Mouse (Mus musculus): ENCODE measurements around the gene Cnpy2.
"Not testable (repeated sequence)": the region's sequence is repeated elsewhere in the genome, so short reads cannot be mapped to it uniquely, and the experiment has no call there.

Cnpy2 gene

DNA sequence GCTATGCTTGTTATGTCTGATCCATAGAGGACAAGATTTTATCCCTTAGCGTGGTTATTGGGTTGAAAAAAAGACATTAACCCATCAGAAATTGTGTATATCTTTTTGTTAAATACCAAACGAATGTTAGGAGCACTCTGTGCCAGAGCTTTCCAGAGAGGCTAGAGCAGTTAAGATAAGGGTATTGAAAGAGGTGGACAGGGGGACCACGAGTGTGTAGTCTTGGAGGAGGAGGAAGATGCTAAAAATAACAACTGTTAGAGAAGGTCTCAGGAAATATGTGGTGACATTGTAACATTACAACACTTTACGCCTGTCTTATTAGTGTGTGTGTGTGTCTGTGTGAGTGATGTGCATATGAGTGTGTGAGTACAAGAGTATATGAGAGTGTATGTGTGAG is 11.4 kb upstream of the Cnpy2 start:
- DNase-seq (ENCODE audit: low spot score in 2 of 2), result no peak

DNA sequence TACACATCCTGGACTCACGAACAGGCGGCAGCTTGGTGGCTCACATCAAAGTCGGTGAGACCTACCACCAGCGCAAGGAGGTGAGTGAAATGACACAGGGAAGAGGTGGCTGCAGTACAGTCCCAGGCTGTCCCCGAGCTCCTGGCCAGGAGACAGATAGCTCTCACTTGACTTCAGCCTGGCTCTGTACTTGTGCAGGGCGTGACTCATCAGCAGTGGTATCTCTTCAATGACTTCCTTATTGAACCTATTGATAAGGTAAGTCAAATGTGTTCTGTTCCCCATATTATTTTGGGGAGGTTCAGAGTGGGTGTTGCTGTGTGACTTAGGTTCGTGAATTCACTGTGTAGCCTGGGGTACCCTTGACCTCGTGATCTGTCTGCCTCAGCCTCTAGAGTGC is 6.7 kb upstream of the Cnpy2 start:
- DNase-seq (ENCODE audit: low spot score in 2 of 2), result no peak

DNA sequence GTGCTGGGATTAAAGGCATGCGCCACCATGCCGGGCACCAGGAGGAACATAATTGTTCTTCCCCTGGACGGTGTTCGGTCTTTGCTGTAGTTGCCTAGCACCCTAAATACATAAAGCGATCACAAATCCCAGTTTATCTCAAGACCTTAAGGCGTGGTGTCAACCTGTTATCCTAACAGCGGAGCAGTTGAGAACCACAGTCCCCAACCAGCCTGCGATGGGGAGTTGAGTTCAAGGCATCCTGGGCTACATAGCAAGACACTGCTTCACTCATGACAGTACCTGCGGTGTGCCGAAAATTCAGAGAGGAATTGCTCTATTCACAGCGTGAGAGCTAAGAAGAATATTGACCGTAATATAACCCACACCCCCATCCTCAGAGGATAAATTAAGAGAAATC is 618 bp upstream of the Cnpy2 start:
- DNase-seq (ENCODE audit: low spot score in 2 of 2), result no peak

DNA sequence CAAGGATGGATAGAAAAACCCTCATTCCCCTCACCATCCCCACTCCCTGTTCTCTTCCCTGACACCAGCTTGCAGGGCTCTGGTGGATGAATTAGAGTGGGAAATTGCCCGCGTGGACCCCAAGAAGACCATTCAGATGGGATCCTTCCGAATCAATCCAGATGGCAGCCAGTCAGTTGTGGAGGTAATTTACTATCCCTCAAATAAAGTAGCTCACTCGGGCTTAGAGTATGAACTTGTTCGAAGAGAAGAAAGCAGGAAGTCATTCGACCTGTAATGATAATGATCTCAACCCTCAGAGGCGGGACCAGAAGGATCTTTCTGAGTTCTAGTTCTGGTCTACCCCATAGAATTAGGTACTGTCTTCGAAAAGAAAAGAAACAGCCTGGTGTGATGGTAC is 1.3 kb downstream of the Cnpy2 start:
- no peak for DNase-seq (ENCODE audit: low spot score in 2 of 2)

DNA sequence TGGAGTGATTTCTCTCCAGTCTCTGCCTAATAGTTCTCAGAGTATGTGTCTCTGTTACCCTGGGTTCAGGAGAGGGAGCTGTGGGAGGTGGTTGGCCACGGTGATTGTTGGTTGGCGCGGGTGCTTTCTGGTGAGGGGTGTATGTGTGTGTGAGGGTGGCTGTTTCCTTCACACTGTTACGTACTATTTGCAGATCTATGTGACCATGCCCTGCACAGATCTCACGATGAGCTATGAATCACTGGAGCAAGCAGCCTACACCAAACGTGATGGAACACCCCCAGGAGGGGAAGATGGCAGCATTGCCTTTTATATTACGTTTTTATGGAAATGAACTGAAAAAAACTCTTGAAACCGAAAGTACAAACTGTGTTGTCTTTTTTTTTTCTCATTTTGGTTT is 4.6 kb downstream of the Cnpy2 start:
- DNase-seq (ENCODE audit: low spot score in 2 of 2), result peak in 1 of 2 experiments; percentile 21

DNA sequence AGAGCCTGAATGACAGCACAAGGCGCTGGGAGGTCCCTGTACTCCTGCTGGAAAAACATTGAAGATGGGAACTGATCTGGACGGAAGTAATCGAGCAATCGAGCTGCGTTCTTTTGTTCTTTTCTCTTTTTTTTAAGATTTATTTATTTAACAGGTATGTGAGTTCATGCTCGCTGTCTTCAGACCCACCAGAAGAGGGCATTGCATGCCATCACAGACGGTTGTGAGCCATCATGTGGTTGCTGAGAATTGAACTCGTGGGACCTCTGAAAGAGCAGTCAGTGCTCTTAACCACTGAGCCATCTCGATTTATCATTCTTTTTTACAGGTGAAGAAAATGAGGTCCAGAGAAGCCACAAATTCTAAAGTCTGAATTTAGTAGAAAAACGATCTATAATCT is 5.4 kb downstream of the Cnpy2 start:
- no peak for DNase-seq (ENCODE audit: low spot score in 2 of 2)

DNA sequence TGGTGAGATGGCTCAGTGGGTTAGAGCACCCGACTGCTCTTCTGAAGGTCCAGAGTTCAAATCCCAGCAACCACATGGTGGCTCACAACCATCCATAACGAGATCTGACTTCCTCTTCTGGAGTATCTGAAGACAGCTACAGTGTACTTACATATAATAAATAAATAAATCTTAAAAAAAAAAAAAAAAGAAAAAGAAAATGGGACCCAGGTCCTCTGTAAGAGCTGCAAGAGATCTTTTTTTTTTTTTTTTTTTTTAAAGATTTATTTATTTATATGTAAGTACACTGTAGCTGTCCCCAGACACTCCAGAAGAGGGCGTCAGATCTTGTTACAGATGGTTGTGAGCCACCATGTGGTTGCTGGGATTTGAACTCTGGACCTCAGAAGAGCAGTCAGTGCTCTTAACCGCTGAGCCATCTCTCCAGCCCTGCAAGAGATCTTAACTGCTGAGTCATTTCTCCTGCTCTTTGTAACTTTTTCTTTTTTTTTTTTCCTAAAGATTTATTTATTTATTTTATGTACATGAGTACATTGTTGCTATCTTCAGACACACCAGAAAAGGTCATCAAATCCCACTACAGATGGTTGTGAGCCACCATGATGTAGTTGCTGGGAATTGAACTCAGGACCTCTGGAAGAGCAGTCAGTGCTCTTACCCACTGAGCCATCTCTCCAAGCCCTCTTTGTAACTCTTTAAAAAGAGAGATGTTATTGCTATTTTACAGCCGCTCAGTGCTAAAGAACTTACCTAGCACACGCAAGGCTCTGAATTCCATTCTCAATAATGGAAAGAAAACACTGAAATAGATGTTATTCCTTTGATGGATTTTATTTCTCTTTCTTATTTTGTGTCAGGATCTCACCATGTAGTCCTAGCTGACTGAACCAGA is 10.3 kb downstream of the Cnpy2 start:
- DNase-seq (ENCODE audit: low spot score in 2 of 2), result not testable (repeated sequence)

DNA sequence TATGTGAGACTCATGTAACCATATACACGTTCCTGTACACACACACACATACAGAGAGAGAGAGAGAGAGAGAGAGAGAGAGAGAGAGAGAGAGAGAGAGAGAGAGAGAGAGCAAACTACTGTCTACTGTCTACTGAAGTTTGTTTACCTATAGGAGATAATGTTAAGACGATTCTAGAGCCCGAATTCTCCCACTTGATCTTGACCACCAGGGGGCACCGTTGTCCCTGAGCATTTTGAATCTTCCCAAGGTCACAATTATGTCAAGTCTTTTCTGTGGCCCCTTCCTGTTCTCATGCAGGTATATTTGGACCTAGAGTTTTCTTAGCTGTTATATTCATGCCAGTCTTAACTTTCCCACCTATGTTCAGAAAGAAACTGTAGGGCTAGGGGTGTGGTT is 13.3 kb downstream of the Cnpy2 start:
- DNase-seq (ENCODE audit: low spot score in 2 of 2), result peak in 1 of 2 experiments; percentile 61

DNA sequence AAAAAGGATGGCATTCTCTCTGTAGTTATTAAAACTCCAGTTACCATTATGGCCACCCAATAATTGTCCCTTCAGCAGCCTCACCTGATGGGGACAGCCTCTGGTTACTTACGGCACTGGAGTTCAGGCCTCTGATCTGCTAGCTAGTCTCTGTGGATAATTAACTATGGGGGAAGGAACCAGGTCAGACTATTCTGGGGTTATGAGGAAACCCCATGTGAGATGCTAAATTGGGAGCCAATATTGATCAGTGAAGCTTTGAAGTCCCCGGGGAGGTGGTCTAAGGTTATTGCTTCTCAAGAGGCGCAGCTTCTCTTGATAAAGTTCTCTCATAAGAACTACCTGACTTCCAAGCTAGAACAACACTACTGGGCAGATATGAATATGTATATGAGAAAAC is 13.9 kb downstream of the Cnpy2 start:
- no peak for DNase-seq (ENCODE audit: low spot score in 2 of 2)

DNA sequence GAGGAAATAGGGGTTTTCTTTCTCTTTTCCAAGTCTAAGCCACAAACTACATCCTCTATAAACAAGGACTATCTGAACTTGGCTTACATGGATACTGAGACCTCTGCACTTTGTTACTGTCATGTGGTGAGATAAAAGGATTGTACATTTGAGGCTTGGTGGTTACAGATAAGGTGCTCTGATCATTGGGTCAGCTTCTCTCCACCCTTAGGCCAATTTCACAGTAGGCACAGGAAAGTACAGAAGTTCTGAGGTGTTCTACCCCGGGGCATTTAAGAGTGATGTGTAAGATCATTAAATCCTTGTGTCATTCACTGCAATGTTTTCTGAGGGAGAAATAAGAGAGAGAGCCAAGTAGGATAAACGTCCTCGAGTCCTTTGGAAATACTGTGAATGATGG is 14.3 kb downstream of the Cnpy2 start:
- no peak for DNase-seq (ENCODE audit: low spot score in 2 of 2)

DNA sequence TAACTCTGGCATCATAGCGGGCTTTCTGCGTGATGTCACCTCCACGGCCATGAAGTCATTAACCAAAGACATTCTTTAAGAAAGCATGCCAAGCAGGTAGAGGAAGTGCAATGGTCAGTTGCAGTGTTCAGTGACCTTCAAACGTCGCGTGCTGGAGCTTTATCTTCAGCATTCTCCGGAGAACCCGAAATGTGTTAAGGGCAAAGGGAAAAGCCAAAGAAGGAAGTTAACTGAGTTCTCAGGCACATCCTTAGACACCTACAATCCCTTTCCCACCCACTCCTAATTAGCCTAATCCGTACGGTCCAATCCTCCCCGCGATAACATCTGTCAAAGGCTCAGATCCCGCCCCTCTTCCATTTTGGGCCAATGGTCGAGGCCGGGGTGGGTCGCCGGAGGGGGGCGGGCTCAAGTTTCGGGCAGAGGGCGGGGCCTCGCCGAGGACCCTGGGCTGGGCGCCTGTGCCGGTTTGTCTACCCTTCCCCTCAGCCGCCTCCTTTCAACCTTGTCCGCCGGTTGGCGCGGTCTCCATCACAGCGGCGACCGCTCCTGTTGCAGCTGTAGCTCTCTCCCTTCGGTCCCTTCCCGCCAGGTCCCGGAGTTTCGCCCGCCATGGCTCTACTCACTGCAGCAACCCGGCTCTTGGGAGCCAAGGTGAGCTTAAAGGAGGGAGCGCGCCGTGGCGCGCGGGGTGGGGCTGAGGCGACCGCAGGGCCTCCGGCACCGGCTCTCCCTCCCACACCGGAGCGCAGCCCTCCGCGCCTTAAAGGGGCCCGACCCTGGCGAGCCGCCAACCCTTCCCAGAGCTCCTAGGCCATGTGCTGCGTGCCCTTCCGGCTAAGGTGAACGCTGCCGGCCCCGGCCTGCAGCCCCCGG is 15.3 kb downstream of the Cnpy2 start, which contains the start of gene Cs:
Gene Cs (plus strand): TSS at position 429 of the 876 bp plus-strand sequence.
- DNase-seq (ENCODE audit: low spot score in 2 of 2), result peak; percentile 92 to 96

DNA sequence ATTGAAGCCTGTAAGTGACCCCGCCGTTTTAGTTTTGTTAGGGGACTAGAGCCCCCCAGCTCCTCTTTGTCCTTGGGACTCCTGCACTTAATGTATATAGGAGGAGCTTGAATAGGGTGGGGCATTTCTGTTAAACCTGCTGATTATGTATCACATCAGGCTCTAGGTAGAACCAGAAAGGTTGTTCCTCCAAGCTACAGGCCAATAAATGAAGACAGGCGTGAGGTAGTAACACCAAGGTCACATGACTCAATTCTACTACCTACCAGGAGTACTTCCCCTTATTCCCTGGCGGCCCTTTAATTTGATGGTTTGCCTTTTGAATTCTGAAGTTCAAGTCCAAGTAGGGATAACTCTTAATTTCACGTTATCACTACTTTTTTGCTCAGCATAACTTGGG is 16.2 kb downstream of the Cnpy2 start:
- DNase-seq (ENCODE audit: low spot score in 2 of 2), result no peak

DNA sequence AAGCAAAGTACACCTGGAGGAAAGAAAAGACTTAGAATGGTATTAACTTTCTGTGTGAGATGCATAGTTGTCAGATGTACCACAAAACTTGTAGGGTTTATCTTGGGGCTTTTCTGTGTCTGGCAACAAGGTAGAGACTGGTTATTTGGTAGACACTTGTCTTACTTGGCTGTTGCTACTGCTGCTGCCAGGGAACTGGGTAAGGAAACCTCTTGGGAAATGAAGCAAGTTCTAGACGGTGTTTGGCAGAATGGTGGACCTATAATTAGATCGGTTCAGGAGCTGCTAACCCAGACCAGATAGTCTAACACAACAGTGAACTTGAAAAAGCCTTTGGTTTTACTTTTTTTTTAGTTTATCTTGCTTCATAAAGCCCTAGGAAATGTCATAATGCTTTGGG is 16.7 kb downstream of the Cnpy2 start:
- no peak for DNase-seq (ENCODE audit: low spot score in 2 of 2)

DNA sequence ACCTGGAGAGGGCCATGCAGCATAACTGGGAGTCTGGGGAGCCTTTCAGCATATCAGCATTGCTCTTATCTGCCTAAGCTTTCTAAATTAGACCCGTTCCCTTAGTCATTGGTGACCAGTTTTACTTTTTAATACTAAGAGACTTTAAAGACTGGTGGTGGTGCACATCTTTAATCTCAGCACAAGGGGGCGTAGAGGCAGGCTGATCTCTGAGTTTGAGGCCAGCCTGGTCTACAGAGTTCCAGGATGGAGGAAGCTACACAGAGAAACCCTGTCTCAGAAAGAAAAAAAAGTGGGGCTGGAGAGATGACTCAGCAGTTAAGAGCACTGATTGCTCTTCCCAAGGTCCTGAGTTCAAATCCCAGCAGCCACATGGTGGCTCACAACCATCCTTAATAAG is 18.0 kb downstream of the Cnpy2 start:
- DNase-seq (ENCODE audit: low spot score in 2 of 2), result no peak

DNA sequence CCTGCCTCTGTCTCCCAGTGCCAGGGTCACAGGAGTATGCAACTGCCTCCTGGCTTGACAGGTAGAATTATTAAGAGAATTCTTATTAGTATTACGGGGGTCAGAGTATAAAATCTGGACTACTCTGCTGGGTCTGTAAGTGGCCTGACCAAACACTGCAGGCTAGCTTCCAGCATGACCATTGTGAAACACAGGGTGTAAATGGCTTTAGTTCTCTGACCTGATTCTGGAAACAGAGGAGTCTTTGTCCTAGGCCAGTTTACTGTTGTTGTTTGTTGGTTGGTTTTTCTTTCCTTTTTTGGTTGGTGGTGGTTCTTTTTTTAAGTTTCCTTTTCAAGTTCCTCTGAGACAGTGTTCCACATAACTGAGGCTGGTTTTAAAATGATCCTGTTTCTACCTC is 21.2 kb downstream of the Cnpy2 start:
- no peak for DNase-seq (ENCODE audit: low spot score in 2 of 2)

DNA sequence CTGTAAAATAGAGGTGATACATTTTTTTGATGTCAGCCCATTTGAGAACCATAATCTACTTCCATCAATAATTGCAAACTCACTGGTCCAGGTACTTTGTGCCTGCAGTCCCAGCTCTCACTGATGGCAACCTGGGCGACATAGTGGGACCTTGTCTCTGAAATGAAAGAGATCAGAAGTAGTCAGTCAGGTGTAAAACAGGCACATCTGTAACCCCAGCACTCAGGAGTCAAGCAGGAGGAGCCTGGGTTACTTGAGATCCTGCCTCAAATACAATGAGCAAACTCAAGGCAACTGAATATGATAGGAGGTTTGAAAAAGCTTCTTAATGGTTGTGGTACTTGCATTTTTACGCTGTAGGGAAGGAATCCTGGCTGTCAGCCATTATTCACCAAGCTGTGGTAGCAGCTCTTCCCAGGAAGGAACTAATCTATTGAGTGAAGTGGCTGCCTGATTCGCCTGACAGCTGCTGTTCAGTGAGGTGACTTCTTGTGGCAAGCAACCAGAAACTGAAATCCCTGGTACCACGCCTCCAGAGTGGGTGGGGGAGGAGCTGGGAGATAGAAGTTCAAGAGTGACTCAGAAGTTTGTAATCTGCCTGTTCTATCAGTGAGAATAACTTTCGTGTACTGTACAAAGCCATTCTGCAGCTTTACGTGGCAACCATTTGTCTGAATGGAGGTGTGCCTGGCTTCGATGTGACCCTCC is 22.5 kb downstream of the Cnpy2 start:
- DNase-seq (ENCODE audit: low spot score in 2 of 2), result peak; percentile 59 to 75

DNA sequence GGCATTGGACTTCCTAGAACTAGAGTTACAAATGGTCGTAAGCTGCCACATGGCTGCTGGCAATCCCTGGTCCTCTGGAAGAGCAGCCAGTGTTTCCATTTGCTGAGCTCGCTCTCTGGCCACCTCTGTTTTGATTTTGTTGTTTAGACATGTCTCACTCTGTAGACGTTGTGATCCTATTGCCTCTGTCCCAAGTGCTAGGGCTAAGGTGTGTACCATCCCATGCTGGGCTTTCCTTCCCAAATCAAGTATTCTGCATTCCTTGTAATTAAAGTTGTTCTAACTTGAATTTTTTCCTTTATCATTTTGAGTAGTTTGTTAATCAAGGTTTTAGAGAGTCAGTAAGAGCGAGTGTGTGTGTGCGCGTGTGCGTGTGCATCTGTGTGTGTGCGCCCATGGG is 25.3 kb downstream of the Cnpy2 start:
- DNase-seq (ENCODE audit: low spot score in 2 of 2), result no peak

DNA sequence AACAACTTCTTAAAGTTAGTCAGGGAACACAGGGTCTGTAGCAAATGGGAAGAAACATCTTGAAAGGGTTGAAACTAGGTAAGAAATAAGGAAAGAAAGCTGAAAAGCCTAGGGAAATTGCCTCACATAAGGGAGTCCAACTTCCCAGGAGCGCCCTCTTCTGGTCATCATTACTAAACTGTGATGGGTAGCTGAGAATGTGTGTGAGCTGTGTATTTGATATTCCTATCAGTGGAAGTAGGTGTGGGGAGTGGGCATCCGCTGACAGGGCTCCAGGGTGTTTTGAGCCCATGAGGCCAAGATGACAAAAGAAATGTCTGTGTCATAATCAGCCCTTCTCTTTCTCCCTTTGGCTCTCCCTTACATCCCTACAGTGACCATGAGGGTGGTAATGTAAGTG is 36.5 kb downstream of the Cnpy2 start:
- peak in 1 of 2 experiments; percentile 67 for DNase-seq (ENCODE audit: low spot score in 2 of 2)

DNA sequence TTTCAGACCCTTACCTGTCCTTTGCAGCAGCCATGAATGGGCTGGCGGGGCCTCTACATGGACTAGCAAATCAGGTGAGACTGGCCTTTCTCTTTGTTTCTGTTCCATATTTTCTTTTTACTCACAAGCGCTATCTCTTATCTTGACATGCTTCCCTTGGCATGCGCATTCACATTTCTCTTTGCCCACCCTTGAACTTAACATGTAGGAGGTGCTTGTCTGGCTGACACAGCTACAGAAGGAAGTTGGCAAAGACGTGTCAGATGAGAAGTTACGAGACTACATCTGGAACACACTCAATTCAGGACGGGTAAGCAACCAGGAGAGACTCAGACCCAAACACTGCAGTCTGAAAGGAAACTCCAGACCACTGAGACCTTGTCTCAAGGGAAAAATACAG is 37.0 kb downstream of the Cnpy2 start:
- DNase-seq (ENCODE audit: low spot score in 2 of 2), result no peak

DNA sequence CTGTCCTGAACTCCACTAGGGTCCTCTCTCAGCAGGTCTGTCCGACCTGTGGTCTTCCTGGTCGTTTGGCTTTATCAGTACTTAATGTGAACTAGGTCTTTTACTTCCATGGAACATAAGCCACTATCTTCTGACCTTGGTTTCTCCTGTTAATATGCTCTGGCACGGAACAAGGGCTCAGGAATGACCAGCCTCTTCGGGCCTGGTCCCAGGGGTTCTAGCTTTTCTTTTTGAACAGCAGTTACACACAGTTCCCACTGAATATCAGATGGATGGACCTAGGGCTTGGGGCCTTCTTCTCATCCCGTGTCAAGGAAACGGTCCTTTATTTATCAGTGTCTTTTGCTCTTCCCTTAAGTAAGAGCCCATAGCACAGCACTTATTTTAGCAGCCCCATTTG is 39.6 kb downstream of the Cnpy2 start:
- DNase-seq (ENCODE audit: low spot score in 2 of 2), result no peak

DNA sequence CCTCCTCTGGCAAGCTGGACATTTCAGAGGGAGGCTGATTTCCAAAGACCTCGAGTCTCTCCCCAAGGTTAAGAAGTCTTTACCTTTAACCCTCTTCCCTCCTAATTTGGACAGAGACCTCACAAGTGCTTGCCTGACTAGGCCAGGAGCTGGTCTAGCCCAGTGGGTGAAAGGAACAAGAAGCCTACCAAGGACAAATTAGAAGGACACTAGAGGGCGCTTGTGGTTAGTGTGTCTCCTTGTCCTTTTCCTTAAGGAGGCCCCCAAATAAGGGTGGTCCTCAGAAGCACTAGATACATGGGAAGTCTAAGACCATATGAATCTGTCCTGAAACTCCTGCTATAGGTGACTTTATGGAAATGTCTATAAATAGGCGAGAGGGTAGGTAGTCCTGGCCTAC is 40.3 kb downstream of the Cnpy2 start:
- DNase-seq (ENCODE audit: low spot score in 2 of 2), result peak in 1 of 2 experiments; percentile 47

DNA sequence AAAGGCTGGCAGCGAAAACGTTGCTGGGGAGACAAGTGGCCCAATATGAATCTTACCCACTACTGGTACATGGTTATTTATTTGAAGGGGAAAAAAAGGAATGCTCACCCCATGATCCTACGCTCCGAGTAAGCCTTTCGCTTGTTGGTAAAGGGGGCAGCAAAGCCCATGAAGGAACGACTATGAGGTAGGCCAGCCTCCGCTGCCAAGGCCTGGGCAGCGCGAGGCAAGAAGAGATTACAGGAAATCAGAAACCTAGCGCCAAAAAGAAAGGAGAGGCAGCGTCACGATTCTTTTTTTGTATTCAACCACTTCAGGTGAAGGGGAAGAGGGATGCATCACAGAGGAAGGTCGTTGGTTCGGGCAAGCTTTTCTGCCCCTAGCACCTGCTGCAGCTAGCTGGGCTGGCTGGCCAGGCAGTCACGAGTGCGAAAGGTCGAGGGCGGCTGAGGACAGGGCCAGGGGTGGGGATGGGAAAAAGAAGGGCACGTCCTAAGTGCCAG is 45.7 kb downstream of the Cnpy2 start:
- no peak for DNase-seq (ENCODE audit: low spot score in 2 of 2)
